21 mouse cellular contexts compared by ENCODE assay signal in genomic region chr7:137765961-137766360, GRCm38 (mm10).
DNase-seq lines count a peak whose midpoint lies in the region; ATAC-seq lines count a peak whose summit lies in the region.
"Had no signal": no experiment of that assay in that cellular context is flagged by ENCODE, and none has a peak within 500 bp of the region (broad histone marks: within the 10 kb centered on the region; RNA-seq: fewer than 3 reads in every experiment).

No protein-coding gene starts in this region.

- peak; percentile 26 for DNase-seq in forebrain, embryonic 11.5 days (ENCODE audit: low spot score)
- DNase-seq in lung, postnatal 25 days (ENCODE audit: low spot score) = no peak
- DNase-seq in spleen, adult 12 weeks (ENCODE audit: low spot score) = no peak
- DNase-seq: adrenal gland, postnatal 10 days; B cell, adult 2 months; cerebellum, adult 11 months; cerebellum, adult 8-10 months; cerebellum, postnatal 14 days; forebrain, postnatal 0 days; gastrocnemius, postnatal 14 days; kidney, adult 11 months had no signal

- ATAC-seq in forebrain, embryonic 11.5 days (replicated peaks; ENCODE audit: low FRiP score) = no peak
- no peak for ATAC-seq in forebrain, embryonic 16.5 days
- no peak for ATAC-seq in heart, embryonic 13.5 days (ENCODE audit: extremely low read depth, insufficient number of reproducible peaks, low FRiP score, low TSS enrichment)
- no peak for ATAC-seq in heart, embryonic 12.5 days (ENCODE audit: insufficient number of reproducible peaks, low FRiP score)
- peak; percentile 28; the same call in 1 of the 2 replicates for ATAC-seq in lung, embryonic 16.5 days (ENCODE audit: low read depth)
- ATAC-seq: CD4-positive, CD25-positive, alpha-beta regulatory T cell, adult 4 months; forebrain, postnatal 0 days; hindbrain, postnatal 0 days had no signal

- H3K4me3 ChIP-seq in forebrain, embryonic 11.5 days (ENCODE audit: low read depth, low read length) = no peak overlapping the region
- H3K4me3 ChIP-seq in forebrain, embryonic 16.5 days (replicated peaks; ENCODE audit: low read length) = no peak overlapping the region
- H3K4me3 ChIP-seq in heart, embryonic 13.5 days = no peak overlapping the region
- H3K4me3 ChIP-seq in heart, embryonic 12.5 days = no peak overlapping the region
- H3K4me3 ChIP-seq in lung, embryonic 16.5 days (ENCODE audit: low read length) = no peak overlapping the region
- H3K4me3 ChIP-seq: embryonic facial prominence, embryonic 12.5 days; forebrain, embryonic 12.5 days; hindbrain, embryonic 12.5 days had no signal

- H3K9ac ChIP-seq in forebrain, embryonic 11.5 days (ENCODE audit: low read length) = no peak overlapping the region
- no peak overlapping the region for H3K9ac ChIP-seq in forebrain, embryonic 16.5 days (replicated peaks; ENCODE audit: low read depth, low read length)
- no peak overlapping the region for H3K9ac ChIP-seq in heart, embryonic 13.5 days
- no peak overlapping the region for H3K9ac ChIP-seq in heart, embryonic 12.5 days
- no peak overlapping the region for H3K9ac ChIP-seq in lung, embryonic 16.5 days (ENCODE audit: low read length)
- H3K9ac ChIP-seq: embryonic facial prominence, embryonic 12.5 days; forebrain, embryonic 12.5 days; forebrain, postnatal 0 days; hindbrain, embryonic 12.5 days had no signal

- H3K4me1 ChIP-seq in forebrain, embryonic 11.5 days (replicated peaks; ENCODE audit: control insufficient read depth, insufficient read depth, low read length) = no peaks in the 10 kb centered on the region
- no peaks in the 10 kb centered on the region; the same call in 1 of the 2 replicates for H3K4me1 ChIP-seq in forebrain, embryonic 16.5 days (replicated peaks; ENCODE audit: control insufficient read depth, insufficient read depth, low read length)
- 0 out of 2 replicates have a peak, but pooled peaks cover 5% of the 10 kb centered on the region for H3K4me1 ChIP-seq in heart, embryonic 13.5 days
- no peaks in the 10 kb centered on the region for H3K4me1 ChIP-seq in heart, embryonic 12.5 days (replicated peaks)
- no peaks in the 10 kb centered on the region for H3K4me1 ChIP-seq in lung, embryonic 16.5 days (replicated peaks; ENCODE audit: control insufficient read depth, insufficient read depth, low read length)
- H3K4me1 ChIP-seq: embryonic facial prominence, embryonic 12.5 days; forebrain, embryonic 12.5 days; hindbrain, embryonic 12.5 days had no signal

- H3K4me2 ChIP-seq in forebrain, embryonic 11.5 days (ENCODE audit: low read depth, low read length, severe bottlenecking) = no peak overlapping the region
- H3K4me2 ChIP-seq in forebrain, embryonic 16.5 days (ENCODE audit: low read length) = no peak overlapping the region
- no peak overlapping the region for H3K4me2 ChIP-seq in heart, embryonic 13.5 days
- no peak overlapping the region for H3K4me2 ChIP-seq in heart, embryonic 12.5 days
- no peak overlapping the region for H3K4me2 ChIP-seq in lung, embryonic 16.5 days (ENCODE audit: low read depth, low read length)
- H3K4me2 ChIP-seq: embryonic facial prominence, embryonic 12.5 days; forebrain, embryonic 12.5 days; hindbrain, embryonic 12.5 days had no signal

- no peaks in the 10 kb centered on the region for H3K27me3 ChIP-seq in forebrain, embryonic 11.5 days (ENCODE audit: control insufficient read depth, insufficient read depth, low read length)
- no peaks in the 10 kb centered on the region for H3K27me3 ChIP-seq in forebrain, embryonic 16.5 days (replicated peaks; ENCODE audit: control insufficient read depth, insufficient read depth, low read length)
- no peaks in the 10 kb centered on the region for H3K27me3 ChIP-seq in heart, embryonic 13.5 days (replicated peaks)
- no peaks in the 10 kb centered on the region for H3K27me3 ChIP-seq in heart, embryonic 12.5 days (replicated peaks)
- no peaks in the 10 kb centered on the region for H3K27me3 ChIP-seq in lung, embryonic 16.5 days (ENCODE audit: control insufficient read depth, insufficient read depth, low read depth, low read length)
- H3K27me3 ChIP-seq: embryonic facial prominence, embryonic 12.5 days; forebrain, embryonic 12.5 days; hindbrain, embryonic 12.5 days had no signal

- no peak overlapping the region for H3K27ac ChIP-seq in forebrain, embryonic 11.5 days (ENCODE audit: low read depth, low read length)
- no peak overlapping the region for H3K27ac ChIP-seq in forebrain, embryonic 16.5 days (ENCODE audit: low read length)
- H3K27ac ChIP-seq in heart, embryonic 13.5 days (replicated peaks) = peak overlapping the region; percentile 65
- H3K27ac ChIP-seq in heart, embryonic 12.5 days (ENCODE audit: poor library complexity, severe bottlenecking) = no peak overlapping the region
- no peak overlapping the region for H3K27ac ChIP-seq in lung, embryonic 16.5 days (ENCODE audit: low read length)
- H3K27ac ChIP-seq: embryonic facial prominence, embryonic 12.5 days; forebrain, embryonic 12.5 days; hindbrain, embryonic 12.5 days; hindbrain, postnatal 0 days had no signal

- 83% methylated on average over 3 of the region's 3 CpGs for WGBS in forebrain, embryonic 11.5 days
- 82% methylated on average over 3 of the region's 3 CpGs for WGBS in forebrain, embryonic 16.5 days
- WGBS in heart, embryonic 13.5 days = 22% methylated on average over 3 of the region's 3 CpGs
- 29% methylated on average over 3 of the region's 3 CpGs for WGBS in heart, embryonic 12.5 days
- 39% methylated on average over 3 of the region's 3 CpGs for WGBS in lung, embryonic 16.5 days

- no peaks in the 10 kb centered on the region for H3K9me3 ChIP-seq in forebrain, embryonic 11.5 days (ENCODE audit: control insufficient read depth, low read length)
- H3K9me3 ChIP-seq in forebrain, embryonic 16.5 days (ENCODE audit: control insufficient read depth, low read length) = no peaks in the 10 kb centered on the region
- no peaks in the 10 kb centered on the region for H3K9me3 ChIP-seq in heart, embryonic 13.5 days
- no peaks in the 10 kb centered on the region for H3K9me3 ChIP-seq in heart, embryonic 12.5 days (replicated peaks)
- H3K9me3 ChIP-seq in lung, embryonic 16.5 days (ENCODE audit: control insufficient read depth, low read length) = no peaks in the 10 kb centered on the region
- H3K9me3 ChIP-seq: embryonic facial prominence, embryonic 12.5 days; forebrain, embryonic 12.5 days; hindbrain, embryonic 12.5 days had no signal

- H3K36me3 ChIP-seq in forebrain, embryonic 11.5 days (ENCODE audit: control insufficient read depth, insufficient read depth, low read length) = no peaks in the 10 kb centered on the region
- no peaks in the 10 kb centered on the region for H3K36me3 ChIP-seq in forebrain, embryonic 16.5 days (ENCODE audit: control insufficient read depth, insufficient read depth)
- no peaks in the 10 kb centered on the region for H3K36me3 ChIP-seq in heart, embryonic 13.5 days
- no peaks in the 10 kb centered on the region for H3K36me3 ChIP-seq in heart, embryonic 12.5 days
- no peaks in the 10 kb centered on the region for H3K36me3 ChIP-seq in lung, embryonic 16.5 days (ENCODE audit: control insufficient read depth, insufficient read depth, low read length)
- H3K36me3 ChIP-seq: embryonic facial prominence, embryonic 12.5 days; forebrain, embryonic 12.5 days; G1E; hindbrain, embryonic 12.5 days had no signal
